Mouse (Mus musculus) megakaryocyte, embryonic 14.5 days (primary cell): ENCODE measurements around the gene Wdr4.

Experiments
- FLI1 ChIP-seq: IDR thresholded peaks from 2 replicates; pipeline ENCODE4 v1.6.1; 2012; ENCODE audit warnings: low read length, inconsistent platforms, mixed read lengths
- GATA1 ChIP-seq: IDR thresholded peaks from 3 replicates; pipeline ENCODE4 v1.6.1; 2012; ENCODE audit warnings: mixed read lengths, low read length, inconsistent platforms, borderline replicate concordance

- TF ChIP-seq GATA1 (no peak), FLI1 (no peak)
These were observed 33.1 kb downstream of the Wdr4 start for GRCm38 (mm10) chr17:31486616-31487198.
